Mouse (Mus musculus): ENCODE measurements around the gene Cdh18.

DNA sequence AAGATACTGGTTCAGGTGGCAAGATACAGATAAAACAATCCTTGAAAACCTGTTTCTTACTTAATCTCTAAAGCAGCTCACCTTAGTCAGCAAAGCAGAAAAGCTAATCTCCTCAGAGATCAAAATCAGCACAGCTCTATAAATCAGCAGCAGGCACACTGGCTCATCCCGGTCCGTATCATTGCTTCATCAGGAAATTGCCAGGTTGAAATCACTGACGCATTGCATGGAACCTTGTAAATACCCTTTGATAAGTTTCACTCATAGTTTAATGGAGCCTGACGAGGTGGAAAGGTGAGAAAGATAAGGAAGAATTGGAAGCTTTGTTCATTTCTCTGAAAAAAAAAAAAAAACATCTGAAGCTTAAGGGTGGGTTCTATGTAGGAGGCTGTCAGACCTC lies 837.0 kb downstream of the Cdh18 start:
- TF ChIP-seq POLR2A (IDR thresholded peaks at IDR 0.05; ENCODE audit: extremely low read depth, insufficient read depth, low read length) (no peak), CTCF (IDR thresholded peaks at IDR 0.05; ENCODE audit: low read depth, low read length) (no peak)

All from liver, adult 2 months (tissue).